Mouse (Mus musculus) cerebellum, adult 9-11 months (tissue): Measurements from ENCODE around the gene Cdkn2d.
A peak's percentile ranks its signal among the peaks of the same experiment; 100 is the strongest.
"Not testable (repeated sequence)": the region's sequence is repeated elsewhere in the genome, so short reads cannot be mapped to it uniquely, and the experiment has no call there.

ENCODE experiments used
- DNase-seq: peaks from one replicate; pipeline ENCODE4 v3.0.0; 2022

Gene Cdkn2d

GRCm38 (mm10) chr9:21274336-21274735 is 16.9 kb downstream of the Cdkn2d start:
- DNase-seq: no peak

GRCm38 (mm10) chr9:21273520-21274228 is 17.5 kb downstream of the Cdkn2d start:
- no peak for DNase-seq

GRCm38 (mm10) chr9:21273094-21273493 is 18.1 kb downstream of the Cdkn2d start:
- no peak for DNase-seq

- DNase-seq: no peak
Observed at GRCm38 (mm10) chr9:21272391-21272790, 18.8 kb downstream of the Cdkn2d start.

- DNase-seq: not testable (repeated sequence)
Observed at GRCm38 (mm10) chr9:21269590-21269989, 21.6 kb downstream of the Cdkn2d start.

- peak; percentile 39 for DNase-seq
Observed at GRCm38 (mm10) chr9:21268305-21268704, 22.9 kb downstream of the Cdkn2d start.

- no peak for DNase-seq
Observed at GRCm38 (mm10) chr9:21266889-21267288, 24.3 kb downstream of the Cdkn2d start.

- no peak for DNase-seq
Observed at GRCm38 (mm10) chr9:21265611-21266010, 25.6 kb downstream of the Cdkn2d start.

GRCm38 (mm10) chr9:21265000-21265561 is 26.1 kb downstream of the Cdkn2d start, which contains the start of gene Atg4d:
TSS of gene Atg4d (plus strand) at chr9:21265293.
- DNase-seq: peak; percentile 100

- DNase-seq: no peak
Observed at GRCm38 (mm10) chr9:21264272-21264999, 26.8 kb downstream of the Cdkn2d start.

- DNase-seq: no peak
Observed at GRCm38 (mm10) chr9:21261831-21262230, 29.4 kb downstream of the Cdkn2d start.

- no peak for DNase-seq
Observed at GRCm38 (mm10) chr9:21260491-21261040, 30.6 kb downstream of the Cdkn2d start.

GRCm38 (mm10) chr9:21256349-21256748 is 34.9 kb downstream of the Cdkn2d start:
- not testable (repeated sequence) for DNase-seq

GRCm38 (mm10) chr9:21254690-21255089 is 36.5 kb downstream of the Cdkn2d start:
- DNase-seq: no peak

GRCm38 (mm10) chr9:21251116-21251735 is 40.0 kb downstream of the Cdkn2d start:
- DNase-seq: no peak

GRCm38 (mm10) chr9:21250509-21250908 is 40.7 kb downstream of the Cdkn2d start:
- no peak for DNase-seq

- DNase-seq: no peak
Observed at GRCm38 (mm10) chr9:21249629-21250508, 41.3 kb downstream of the Cdkn2d start.

GRCm38 (mm10) chr9:21248326-21248725 is 42.9 kb downstream of the Cdkn2d start, which contains the start of gene S1pr5:
TSS of gene S1pr5 (minus strand) at chr9:21248443.
- no peak for DNase-seq

- DNase-seq: no peak
Observed at GRCm38 (mm10) chr9:21246342-21246741, 44.9 kb downstream of the Cdkn2d start.

- DNase-seq: no peak
Observed at GRCm38 (mm10) chr9:21245113-21245487, 46.1 kb downstream of the Cdkn2d start.

GRCm38 (mm10) chr9:21244428-21245112 is 46.6 kb downstream of the Cdkn2d start:
- peak; percentile 83 for DNase-seq
